Mouse (Mus musculus): ENCODE measurements around the gene Slit3. TPM values are rescaled to one million over a fixed set of nuclear protein-coding genes. Genes with fewer than 3 reads are reported as not detected.

The Slit3 gene
- total RNA-seq, 2 experiments from 2014 or later, result 0.04 TPM; not detected in 1

DNA sequence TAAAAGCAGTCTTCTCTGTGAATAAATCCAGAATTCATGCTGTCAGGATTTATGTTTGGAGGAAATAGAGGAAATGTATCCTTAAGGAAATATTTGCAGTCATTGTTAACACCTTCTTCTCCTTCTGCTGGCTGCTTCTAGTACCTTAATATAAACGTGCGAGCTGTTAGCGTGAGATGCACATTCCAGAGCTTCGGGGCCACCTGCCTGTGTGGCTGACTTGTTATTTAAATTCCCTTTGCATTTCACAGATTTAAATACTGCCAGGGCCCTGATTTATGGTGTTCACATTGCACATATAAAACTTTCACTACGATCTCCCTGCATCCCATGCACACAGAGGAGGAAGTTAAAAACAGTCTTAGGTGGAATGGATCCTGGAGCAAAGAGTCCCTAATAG, 221.5 kb downstream of the Slit3 start:
- no peak for ATAC-seq (ENCODE audit: poor library complexity, severe bottlenecking)

DNA sequence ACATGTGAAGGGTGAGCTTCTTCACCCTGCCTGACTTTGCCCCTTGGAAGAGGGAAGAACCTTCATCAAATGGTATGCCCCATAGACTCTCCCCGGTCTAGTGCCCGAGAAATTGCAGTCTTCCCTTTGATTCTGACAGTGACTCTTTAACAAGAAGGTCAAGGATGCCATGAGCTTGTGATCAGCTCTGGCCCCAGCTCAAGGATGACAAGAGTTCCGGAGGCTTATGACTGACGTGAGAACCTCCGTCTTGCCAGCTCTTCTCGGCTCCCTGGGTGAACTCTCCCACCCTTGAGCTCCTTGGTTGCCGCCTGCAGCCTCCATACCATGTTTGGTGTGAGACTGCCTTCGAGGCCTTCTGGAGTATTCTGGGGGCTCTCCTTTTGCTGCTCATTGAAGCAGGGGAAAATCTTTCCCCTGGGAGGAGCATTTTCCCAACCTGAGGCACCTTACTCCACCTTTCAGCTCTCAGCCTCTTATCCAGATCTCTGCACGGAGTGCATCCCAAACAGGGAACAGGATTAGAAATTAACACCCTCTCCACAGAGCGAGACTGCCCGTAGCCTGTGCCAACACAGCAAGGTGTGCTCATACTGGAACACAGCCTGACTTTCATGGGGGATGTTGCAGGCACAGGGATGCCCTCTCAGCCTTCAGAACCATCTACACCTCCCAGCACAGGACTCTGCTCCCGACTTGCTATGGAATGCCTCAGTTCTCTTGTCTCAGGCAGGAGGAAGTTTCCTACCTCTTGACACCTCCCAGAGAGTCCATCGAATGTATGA, 224.9 kb downstream of the Slit3 start:
- ATAC-seq (ENCODE audit: poor library complexity, severe bottlenecking), result no peak

DNA sequence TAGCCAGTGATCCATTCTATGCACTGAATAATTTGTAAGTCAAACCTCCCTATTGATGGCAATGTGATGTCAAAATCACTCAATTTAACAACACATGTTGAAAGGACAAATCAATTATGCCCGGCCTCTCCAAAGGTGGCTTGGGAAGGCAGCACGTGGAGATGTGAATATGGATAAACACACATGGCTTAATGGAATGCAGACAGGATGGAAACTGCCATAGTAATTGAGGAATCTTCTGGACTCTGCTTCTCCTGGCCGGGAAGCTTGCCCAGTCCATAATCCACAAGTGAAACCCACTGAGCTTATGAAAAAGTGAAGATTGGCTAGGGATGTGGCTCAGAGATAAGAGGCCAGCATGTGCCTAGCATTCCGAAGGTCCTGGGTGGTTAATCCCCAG, 227.1 kb downstream of the Slit3 start:
- ATAC-seq (ENCODE audit: poor library complexity, severe bottlenecking), result no peak

DNA sequence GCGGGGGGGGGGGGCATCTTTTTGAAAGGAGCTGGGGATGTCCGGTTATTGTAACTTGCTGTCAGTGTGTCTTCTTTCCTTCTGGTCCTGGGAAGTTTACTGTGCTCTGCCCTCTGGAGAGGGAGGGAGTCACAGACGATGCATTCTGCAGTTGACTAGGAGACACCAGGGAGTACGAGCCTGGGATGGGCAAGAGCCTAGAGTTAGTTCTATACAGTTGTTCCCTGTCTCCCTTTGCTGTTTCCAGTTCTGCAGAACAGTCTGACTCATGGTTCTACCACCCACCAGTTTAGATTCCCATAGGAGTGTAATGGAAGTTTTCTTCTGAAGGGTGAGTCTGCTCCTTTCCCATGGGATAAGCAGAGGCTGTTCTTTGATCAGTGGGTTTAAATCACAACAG, 229.9 kb downstream of the Slit3 start:
- ATAC-seq (ENCODE audit: poor library complexity, severe bottlenecking), result no peak

DNA sequence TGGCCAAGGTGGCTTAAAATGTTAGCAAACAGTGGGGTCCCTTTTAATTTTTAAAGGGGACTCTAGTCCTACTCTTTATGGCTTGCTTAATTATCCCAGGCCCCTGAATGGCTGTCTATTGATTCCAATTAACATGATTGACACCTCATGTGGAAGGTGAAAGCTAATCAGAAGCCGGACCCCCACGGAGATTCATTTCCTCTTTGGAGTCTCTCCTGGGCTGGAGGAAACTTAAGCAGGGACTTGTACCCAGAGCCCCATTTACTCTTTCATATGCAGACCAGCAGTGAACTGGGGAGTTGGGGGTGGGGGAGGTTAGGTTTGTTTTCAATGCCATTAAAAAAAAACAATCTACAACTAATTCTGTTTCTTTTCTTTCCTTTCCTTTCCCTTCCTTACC, 230.4 kb downstream of the Slit3 start:
- ATAC-seq (ENCODE audit: poor library complexity, severe bottlenecking), result no peak

DNA sequence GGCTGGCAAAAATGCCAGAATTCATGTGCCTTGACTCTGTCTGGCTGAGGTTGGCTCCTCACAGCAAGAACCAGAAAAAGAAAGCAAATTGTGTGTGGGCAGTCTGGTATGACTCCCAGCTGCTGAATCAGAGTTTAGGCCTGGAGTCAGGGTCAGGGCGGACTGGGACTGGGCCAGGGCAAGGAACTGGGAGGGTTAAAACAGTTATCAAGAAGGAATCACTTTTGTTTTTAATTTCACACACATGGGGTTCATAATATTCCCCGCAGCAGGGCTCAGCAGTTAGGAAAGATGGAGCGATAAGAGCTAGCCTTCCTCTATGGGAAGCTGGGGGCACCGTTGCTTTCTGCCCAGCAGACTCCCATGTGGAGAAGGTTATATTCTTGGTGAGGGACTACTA, 234.8 kb downstream of the Slit3 start:
- ATAC-seq (ENCODE audit: poor library complexity, severe bottlenecking), result no peak

DNA sequence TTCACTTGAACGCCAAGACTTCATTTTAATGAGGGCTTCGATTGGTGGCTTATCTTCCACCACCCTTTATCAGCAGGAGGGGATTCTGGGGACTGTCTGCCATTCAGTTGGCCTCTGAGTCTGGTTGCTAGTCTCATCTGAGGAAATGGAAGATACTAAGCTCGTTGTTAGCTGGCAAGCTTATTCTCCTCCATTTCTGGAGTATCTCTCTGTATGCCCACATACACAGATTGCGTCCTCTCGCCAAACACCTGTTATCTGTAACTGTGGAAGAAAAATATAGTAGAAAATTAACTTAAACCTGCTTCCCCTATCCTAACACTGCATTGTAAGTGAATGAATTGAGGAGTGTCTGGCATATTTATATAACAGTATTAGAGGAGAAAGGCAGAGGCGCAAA, 240.0 kb downstream of the Slit3 start:
- no peak for ATAC-seq (ENCODE audit: poor library complexity, severe bottlenecking)

DNA sequence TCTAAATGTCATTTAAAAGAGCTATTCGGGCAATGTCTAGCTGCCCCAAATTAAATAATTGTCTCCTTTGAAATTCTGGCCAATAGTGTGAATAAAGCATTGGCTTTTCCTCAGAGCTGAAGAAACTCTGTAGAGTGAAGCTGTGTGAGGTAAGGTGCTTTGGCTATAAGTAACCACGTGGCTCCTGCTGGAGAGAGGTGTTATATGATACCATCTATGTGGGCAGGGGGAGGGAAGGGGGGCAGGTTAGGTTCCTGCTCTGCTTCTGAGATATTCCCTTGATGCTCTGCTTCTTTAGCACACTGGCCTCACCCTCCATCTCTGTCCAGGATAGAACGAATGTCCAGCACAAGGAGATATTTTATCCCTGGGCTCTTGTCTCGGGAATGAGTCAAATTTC, 242.0 kb downstream of the Slit3 start:
- ATAC-seq (ENCODE audit: poor library complexity, severe bottlenecking), result no peak

DNA sequence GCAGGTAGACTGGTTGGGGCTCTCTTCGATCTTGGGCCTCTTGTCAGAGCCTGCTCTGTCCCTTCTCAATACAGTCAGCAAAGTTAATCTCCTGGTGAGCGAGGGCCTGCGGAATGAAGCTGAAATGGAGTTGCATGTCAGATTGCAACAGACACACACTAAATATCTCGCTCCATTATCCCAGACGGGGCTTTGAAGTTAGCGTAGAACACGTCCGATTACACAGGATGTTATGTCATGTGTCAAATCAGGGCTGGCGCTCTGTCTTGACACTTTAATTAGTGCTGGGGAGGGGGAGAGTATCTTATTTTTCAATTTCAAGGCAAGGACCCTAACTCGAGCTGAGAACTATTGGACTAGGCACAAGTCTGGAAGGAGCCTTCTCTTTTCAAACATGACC, 243.4 kb downstream of the Slit3 start:
- no peak for ATAC-seq (ENCODE audit: poor library complexity, severe bottlenecking)

DNA sequence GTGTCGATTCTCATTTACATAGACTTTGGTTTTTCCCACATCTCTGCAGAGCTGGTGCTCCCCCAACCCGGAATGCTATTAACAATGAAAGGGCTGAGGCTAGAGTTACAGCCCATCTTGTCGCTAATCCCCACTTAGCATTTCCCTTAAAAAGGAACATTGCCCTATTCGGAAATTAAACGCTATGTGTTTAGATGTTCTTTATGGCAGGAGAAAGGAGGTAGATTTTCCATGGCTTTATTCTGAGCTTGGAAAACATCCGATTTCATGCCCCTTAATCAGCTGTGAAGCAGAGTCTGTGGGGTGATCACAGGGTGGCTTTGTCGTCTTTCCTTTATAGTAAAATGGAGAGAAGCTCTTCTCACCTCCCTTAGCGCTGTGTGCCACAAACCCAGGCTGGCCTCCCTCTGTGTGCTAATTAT, 244.5 kb downstream of the Slit3 start:
- no peak for ATAC-seq (ENCODE audit: poor library complexity, severe bottlenecking)

DNA sequence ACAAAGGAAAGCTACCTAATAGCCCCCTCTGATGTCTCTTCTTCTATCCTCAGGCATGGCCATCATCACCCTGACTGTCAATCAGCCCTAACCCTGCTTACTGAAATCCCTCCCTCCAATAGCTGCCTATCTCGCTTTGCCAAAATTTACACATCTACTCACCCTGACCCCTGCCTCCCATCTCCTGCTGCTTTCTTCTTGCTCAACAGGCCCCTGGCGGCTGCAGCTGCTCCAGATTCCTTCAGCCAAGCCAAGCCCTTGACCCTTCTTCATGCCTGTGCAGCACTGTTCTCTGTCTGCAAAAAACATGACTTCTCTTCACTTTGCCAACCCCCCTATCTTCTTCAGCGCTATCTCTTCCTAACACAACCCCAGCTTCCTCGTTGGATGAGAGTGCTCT, 245.6 kb downstream of the Slit3 start:
- no peak for ATAC-seq (ENCODE audit: poor library complexity, severe bottlenecking)

DNA sequence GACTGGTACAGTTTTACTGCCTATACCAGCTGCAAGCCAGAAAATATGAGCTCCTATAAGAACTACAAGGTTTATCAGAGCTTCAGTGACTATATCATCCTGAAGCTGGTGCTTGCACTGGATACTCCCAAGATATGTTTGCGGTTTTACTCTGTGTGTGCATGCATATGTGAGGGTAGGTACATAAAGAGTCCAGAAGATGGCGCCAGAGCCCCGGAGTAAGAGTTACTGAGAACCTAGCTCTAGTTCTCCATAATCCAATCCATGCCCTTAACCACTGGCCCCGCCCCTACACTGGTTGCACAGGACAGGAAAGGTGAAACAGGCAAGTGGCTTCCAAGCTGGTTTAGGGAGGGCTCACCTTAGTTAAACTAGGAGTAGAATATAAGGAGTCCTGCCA, 246.2 kb downstream of the Slit3 start:
- ATAC-seq (ENCODE audit: poor library complexity, severe bottlenecking), result no peak

DNA sequence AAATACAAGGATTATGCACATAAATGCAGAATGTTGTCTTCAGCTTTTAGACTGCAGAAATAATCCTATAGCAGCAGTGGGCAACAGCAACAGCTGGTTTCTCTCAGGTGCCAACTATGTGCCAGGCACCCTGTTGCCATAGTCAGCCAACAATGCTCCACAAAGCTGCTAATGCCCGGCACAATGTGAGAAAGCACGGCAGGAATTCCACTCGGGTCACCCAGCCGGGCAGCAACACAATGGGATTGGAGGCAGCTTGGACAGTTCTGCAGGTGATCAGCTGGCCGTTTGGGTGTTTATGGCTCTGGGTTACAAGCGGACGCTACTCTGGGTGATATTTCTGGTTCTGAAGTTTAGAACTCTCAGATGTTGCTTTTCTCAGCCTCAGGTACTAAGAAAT, 248.9 kb downstream of the Slit3 start:
- ATAC-seq (ENCODE audit: poor library complexity, severe bottlenecking), result no peak

DNA sequence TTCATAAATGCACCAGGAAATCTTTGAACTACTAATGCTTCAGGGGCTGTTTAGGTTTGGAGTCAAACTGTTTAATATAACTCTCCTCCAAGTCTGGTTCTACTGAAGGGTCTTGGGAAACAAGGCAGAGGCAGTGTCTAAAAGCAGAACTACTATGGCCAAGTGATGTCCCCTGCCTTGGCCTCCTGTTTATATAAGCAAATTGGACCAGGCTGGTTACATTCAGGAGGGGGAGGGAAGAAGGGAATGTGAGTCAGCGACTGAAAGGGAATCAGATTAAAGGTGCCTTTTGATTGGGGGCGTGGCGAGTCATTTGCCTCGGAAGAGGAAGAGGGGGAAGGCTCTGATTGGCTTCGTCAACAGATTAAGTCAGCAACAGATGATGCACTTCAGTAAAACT, 249.7 kb downstream of the Slit3 start:
- ATAC-seq (ENCODE audit: poor library complexity, severe bottlenecking), result no peak

DNA sequence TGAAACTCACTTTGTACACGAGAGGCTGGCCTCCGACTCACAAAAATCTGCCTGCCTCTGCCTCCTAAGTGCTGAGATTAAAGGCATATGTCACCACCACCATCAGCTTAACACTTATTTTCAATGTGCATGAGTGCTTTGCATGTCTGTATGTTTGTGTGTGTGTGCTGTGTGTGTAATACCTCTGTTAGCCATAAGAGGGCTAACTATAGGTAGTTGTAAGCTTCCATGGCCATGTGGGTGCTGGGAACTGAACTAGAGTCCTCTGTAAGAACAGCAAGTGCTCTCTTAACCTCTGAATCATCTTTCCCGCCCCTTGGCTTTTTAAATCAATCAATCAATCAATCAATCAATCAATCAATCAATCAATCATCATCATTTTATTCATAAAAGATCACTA, 251.4 kb downstream of the Slit3 start:
- ATAC-seq (ENCODE audit: poor library complexity, severe bottlenecking), result no peak

DNA sequence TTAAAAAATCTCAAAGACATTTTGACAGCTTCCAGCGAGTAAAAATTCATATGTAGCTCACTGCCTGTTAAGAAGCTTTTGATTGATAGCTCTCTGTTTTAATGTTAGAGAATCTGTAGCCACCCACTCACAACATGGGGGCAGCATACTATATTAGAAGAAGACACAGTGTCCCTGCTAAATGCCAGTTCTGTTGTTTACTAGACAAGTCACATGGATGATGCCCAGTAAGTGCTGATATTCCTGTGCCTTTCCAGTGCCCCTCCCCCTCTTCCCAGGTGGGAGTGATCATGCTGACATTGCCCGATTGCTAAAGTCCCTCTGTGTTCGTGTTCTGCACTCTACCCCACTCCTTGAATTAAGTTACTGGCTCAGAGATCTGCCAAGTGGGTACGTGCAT, 254.0 kb downstream of the Slit3 start:
- no peak for ATAC-seq (ENCODE audit: poor library complexity, severe bottlenecking)

DNA sequence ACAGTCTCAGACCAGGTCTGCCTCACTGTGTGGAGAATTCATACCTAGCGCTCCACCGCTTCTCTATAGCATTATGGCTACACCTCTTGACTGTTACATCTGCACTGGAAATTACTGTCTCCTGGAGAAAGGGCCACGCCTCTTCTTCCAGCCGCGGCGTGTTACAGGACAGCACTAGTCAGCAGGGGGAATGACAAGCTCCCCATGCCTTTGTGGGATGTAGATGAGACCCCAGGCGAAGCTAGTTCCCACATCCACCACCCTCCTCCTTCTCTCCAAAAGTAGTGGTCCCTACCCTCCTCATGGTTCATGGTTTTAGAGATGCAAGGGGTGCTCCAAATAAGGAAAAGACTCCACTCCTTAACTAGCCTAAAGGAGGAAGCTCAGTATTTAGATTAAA, 257.8 kb downstream of the Slit3 start:
- no peak for ATAC-seq (ENCODE audit: poor library complexity, severe bottlenecking)

DNA sequence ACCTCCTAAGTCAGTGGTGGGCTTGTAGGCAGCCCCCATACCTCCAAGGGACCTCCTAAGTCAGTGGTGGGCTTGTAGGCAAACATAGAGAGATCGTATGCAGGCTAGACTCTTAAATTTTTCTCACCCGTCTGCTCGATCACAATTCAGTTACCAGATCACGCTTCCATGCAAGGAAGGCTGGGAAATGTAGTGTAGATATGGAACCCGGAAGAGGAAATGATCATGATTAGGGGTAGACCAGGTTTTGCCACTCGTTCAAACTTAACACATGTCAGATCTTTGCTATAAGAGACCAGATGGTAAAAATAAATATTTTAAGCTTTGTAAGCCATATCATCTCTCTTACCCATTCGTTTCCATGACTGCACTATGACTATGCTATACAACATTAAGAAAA, 258.4 kb downstream of the Slit3 start:
- no peak for ATAC-seq (ENCODE audit: poor library complexity, severe bottlenecking)

DNA sequence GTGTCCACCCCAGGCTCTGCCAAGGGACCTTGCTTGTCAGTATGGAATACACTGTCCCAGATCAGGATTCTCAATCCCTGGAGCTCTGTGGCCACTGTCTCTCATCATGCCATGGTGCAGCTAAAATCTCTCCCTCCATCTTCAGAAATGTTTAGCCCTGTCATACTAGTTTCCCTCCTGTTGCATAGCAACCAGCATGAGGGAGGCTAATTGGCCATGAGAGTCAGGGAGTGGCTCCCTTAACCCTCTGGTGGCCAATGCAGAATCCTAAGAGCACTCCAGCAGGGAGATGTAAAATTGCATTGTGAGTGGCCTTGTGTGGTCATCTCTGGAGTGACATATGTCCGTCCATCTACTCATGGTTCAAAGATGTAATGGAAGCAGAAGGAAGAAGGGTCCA, 259.7 kb downstream of the Slit3 start:
- no peak for ATAC-seq (ENCODE audit: poor library complexity, severe bottlenecking)

DNA sequence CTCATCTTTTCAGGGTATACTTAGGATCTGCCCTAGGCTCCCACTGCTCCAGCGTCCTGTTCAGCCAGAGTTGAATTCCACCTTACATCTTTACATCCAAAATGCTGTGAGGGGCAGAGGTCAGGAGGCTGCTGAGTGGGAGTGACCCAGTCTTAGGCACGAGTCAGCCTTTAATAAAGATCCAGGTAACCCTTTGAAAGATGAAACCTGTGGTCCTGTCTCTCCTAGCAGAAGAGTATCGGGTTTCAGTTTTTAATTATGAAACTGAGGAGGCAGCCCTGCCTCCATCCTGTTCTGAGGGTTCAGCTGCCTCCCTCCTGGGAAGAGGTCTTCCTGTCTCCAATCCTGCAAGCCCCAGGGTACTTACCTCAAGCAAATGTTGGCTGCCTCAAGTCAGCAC, 264.4 kb downstream of the Slit3 start:
- ATAC-seq (ENCODE audit: poor library complexity, severe bottlenecking), result no peak

DNA sequence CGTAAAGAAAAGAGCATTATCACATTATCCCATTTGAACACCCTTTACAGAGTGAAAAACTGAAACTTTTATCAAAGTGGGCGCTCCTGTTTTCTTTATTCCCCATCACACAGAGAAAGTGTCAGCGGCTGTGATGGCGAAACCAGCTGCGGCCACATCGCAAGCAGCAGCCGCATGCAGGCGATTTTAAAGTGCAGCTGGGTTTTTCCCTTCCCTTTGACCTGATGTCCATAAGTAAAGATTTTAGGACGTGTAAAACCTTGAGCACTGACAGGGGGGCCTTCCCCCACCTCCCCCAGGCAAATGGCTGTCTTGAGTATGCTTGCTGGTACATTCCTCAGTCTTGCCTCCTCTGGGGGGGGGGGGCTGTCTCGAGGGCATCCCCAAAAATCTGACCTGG, 266.8 kb downstream of the Slit3 start:
- ATAC-seq (ENCODE audit: poor library complexity, severe bottlenecking), result no peak

DNA sequence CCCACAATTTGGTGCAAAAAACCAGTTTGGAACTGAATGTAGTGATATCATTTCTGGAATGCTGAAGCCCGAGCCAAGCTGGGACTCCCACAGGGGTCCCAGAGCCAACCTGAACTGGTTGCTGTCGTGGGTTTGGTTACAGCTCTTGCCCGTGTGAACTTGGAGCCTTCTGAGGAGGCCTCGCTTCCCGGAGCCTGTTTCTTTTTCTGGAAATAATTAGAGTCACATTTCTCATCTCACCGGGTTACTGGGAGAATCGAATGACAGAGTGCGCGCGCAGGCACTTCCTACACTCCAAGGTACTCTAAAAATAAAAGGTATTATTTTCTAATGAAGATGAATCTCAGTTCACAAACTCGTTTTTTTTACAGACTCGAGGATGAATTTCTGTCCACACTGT, 267.4 kb downstream of the Slit3 start:
- ATAC-seq (ENCODE audit: poor library complexity, severe bottlenecking), result no peak

DNA sequence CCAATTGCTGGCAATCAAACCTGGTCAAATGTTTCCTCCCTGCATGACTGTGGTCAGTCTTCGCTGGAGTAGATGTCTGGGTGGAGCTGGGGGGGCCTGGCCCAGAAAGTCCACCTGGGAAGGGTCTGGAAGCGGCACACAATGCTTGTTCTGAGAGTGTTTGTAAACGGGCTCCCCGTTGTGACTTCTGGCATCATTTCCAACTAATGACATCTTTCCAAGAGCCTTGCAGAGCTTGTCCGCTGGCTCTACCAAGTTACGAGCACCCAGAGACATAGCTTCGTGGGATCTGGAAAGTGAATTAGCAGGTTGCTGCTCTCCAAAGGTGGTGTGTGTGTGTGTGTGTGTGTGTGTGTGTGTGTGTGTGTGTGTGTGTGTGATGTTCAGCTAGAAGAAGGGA, 268.3 kb downstream of the Slit3 start:
- no peak for ATAC-seq (ENCODE audit: poor library complexity, severe bottlenecking)
